Mouse (Mus musculus) kidney, embryonic 16.5 days (tissue): ENCODE measurements around the gene Atp6ap1l. TPM values are rescaled to one million over a fixed set of nuclear protein-coding genes. Genes with fewer than 3 reads are reported as not detected.
A peak's percentile ranks its signal among the peaks of the same experiment; 100 is the strongest.
"Not testable (repeated sequence)": the region's sequence is repeated elsewhere in the genome, so short reads cannot be mapped to it uniquely, and the experiment has no call there.

Experiments
- ATAC-seq: fragments of 200-750 bp; cut with Nextera tagmentation; 2 replicates; pipeline ENCODE4 v1.8.0; 2017; ENCODE audit warnings: moderate TSS enrichment; ENCODE audit not compliant: low FRiP score, low TSS enrichment
- H3K27ac ChIP-seq: fragments of 300-500 bp; sonication (generic); 2 replicates; pipeline ENCODE4 v1.5.1; 2014; ENCODE audit warnings: low read length
- H3K27me3 ChIP-seq: fragments of 300-500 bp; sonication (generic); 2 replicates; pipeline ENCODE4 v1.6.1; 2014; ENCODE audit warnings: low read length, control low read depth, mixed read lengths; ENCODE audit not compliant: insufficient read depth
- H3K36me3 ChIP-seq: fragments of 300-500 bp; sonication (generic); 2 replicates; pipeline ENCODE4 v1.6.1; 2014; ENCODE audit warnings: low read length, control low read depth, mixed read lengths; ENCODE audit not compliant: insufficient read depth
- H3K4me1 ChIP-seq: fragments of 300-500 bp; sonication (generic); 2 replicates; pipeline ENCODE4 v1.6.1; 2014; ENCODE audit warnings: low read length, control low read depth, mixed read lengths; ENCODE audit not compliant: insufficient read depth
- H3K4me2 ChIP-seq: fragments of 300-500 bp; sonication (generic); replicated peaks from 2 replicates; pipeline ENCODE4 v1.6.1; 2014; ENCODE audit warnings: low read depth, low read length
- H3K4me3 ChIP-seq: fragments of 300-500 bp; sonication (generic); 2 replicates; pipeline ENCODE4 v1.5.1; 2014; ENCODE audit warnings: mild to moderate bottlenecking, low read length
- H3K9ac ChIP-seq: fragments of 300-500 bp; sonication (generic); replicated peaks from 2 replicates; pipeline ENCODE4 v1.6.1; 2014; ENCODE audit warnings: low read length
- H3K9me3 ChIP-seq: fragments of 300-500 bp; sonication (generic); 2 replicates; pipeline ENCODE4 v1.6.1; 2016; ENCODE audit warnings: low read length, control low read depth
- WGBS: fragments of 180-500 bp; shearing (Covaris S2); extraction: QIAGEN DNeasy Blood & Tissue Kit; methylation state at CpG from one replicate; pipeline ENCODE4 v1.1.7; 2014; 5-methylcytosine and 5-hydroxymethylcytosine counted together
- polyA plus RNA-seq: library from polyadenylated mRNA; unstranded; fragments of >200 nt; fragmentation: Nextera tagmentation; extraction: Ambion mirVana; gene quantifications from 2 replicates; pipeline ENCODE4 v1.2.1, GENCODE M21; 2015

Atp6ap1l gene
- polyA plus RNA-seq, 1 experiment from 2014 or later: not detected

DNA sequence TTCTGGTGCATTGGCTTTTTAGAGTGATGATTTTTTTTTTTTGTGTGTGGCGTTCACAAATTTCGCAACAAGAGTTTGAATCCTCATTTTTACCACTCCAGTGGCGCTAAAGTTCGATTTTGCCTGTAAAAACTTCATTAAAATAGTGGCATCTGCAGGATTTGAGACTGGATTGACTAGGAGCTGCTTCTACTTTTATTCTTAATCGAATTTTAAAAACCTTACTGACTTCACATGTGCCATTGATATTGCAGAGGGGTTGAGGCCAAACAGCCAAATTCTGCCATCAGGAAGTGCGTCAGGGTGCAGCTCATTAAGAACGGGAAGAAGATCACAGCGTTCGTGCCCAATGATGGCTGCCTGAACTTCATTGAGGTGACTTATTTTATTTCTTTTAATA, 18.9 kb upstream of the Atp6ap1l start:
- H3K27ac ChIP-seq: no peak overlapping the region
- no peaks in the 10 kb centered on the region for H3K9me3 ChIP-seq
- peak overlapping the region; percentile 98 for H3K9ac ChIP-seq

DNA sequence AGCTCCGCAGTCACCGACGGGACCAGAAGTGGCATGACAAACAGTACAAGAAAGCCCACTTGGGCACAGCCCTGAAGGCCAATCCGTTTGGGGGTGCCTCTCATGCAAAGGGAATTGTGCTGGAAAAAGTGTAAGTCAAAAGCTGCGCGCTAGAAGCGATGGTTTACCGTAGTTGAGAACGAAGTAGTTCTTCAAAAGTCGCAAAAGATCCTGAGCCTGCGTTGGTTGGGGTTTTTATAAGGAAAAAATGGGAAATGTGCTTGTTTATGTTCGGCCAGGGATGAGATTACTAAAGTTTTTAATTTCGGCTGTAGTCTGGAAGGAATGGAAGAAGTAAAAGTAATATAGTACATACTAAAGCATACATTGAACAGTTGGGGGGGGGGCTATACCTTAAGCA, 18.5 kb upstream of the Atp6ap1l start:
- ATAC-seq, H3K27me3 ChIP-seq, H3K4me1 ChIP-seq, H3K9me3 ChIP-seq: not testable (repeated sequence)
- Histone ChIP-seq H3K27ac (0 out of 2 replicates have a peak overlapping the region, but pooled peaks have one; percentile 56), H3K4me3 (peak overlapping the region; percentile 93), H3K9ac (peak overlapping the region; percentile 98), H3K36me3 (peaks cover 27% of the 10 kb centered on the region), H3K4me2 (peak overlapping the region; percentile 71)
- WGBS: under 1% methylated on average over 13 of the region's 13 CpGs

More for the DNA sequence above, 18.9 kb upstream of the Atp6ap1l start:
- Histone ChIP-seq H3K4me1 (peaks cover 4% of the 10 kb centered on the region; the same call in 1 of the 2 replicates), H3K4me2 (peak overlapping the region; percentile 71), H3K36me3 (peaks cover 29% of the 10 kb centered on the region), H3K4me3 (peak overlapping the region; percentile 93), H3K27me3 (no peaks in the 10 kb centered on the region)
- ATAC-seq: no peak
- WGBS: 50% methylated on average over 9 of the region's 9 CpGs

DNA sequence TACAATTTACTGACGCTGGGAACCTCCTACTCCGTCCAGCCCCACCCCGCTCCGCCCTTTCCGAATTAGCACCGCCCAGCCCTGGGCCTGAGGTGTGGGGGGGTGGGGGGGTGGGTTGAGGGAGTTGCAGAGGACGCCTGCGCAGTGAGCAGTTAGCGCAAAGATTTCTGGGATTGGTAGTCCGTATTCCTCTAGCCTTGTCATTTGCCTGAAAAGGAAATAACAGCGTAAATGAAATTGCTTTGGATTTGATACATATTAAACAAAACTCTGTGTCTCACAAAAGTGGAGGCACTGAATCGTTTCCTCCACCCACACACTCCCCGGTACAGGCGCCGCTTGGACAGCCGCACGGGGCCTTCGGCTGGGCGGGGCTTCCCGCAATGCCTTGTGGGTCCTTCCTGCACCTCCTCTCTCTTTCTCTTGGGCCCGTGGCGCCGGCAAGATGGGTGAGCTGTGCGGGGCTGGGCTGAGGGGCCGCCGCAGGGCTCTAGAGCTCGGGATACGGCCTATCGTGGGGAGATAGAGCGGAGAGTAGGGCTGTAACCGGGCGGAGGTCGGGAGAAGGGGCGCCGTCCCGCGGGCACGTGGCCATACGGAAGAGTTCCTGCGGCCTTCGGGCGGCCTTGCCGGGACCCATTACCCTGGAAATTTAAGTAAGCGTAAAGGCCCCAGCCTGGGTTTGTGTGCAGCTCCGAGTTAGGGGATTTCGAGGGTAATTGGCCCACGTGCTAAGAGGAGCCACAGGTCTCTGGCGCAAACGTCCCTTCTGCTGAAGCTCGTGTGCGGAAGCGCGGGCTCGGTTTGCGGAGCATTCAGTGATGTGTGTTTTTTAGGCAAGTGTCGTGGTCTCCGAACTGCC, 17.8 kb upstream of the Atp6ap1l start, which contains the start of gene Rps23:
TSS of gene Rps23 (plus strand) at position 208 of the 862 bp plus-strand sequence.
- peak within 1 kb of the TSS; percentile 93 for H3K4me3 ChIP-seq
- H3K9ac ChIP-seq: peak within 1 kb of the TSS; percentile 98
- peaks cover 4% of the 10 kb centered on the region; the same call in 1 of the 2 replicates for H3K4me1 ChIP-seq
- H3K27me3 ChIP-seq: no peaks in the 10 kb centered on the region
- no peaks in the 10 kb centered on the region for H3K9me3 ChIP-seq
- H3K27ac ChIP-seq: peak within 1 kb of the TSS; percentile 81
- ATAC-seq: peak; percentile 98
- H3K4me2 ChIP-seq: peak within 1 kb of the TSS; percentile 71
- peaks cover 25% of the 10 kb centered on the region for H3K36me3 ChIP-seq
- under 1% methylated on average over 57 of the region's 57 CpGs for WGBS

DNA sequence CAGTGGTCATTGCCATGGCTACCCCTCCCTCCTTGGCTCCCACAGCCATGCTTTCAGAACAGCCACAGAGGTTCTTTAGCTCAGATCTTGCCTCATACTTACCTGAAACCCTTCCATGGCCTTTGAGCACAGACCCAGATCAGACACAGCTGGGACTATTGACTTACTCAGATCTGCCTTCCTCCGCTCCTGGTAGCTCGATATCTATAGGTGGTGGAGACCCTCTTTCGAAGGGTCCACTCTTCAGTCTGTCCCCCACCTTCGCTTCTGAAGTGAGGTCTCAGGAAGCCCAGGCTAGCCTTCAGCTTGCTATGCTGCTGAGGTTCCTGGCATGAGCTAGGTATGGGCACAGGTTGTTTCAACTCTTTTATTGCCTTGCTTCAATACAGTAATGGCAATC, 9.6 kb upstream of the Atp6ap1l start:
- H3K9ac ChIP-seq: no peak overlapping the region
- H3K4me3 ChIP-seq: no peak overlapping the region
- H3K27me3 ChIP-seq: no peaks in the 10 kb centered on the region
- no peak overlapping the region for H3K27ac ChIP-seq
- no peak for ATAC-seq
- no peaks in the 10 kb centered on the region for H3K9me3 ChIP-seq
- whole genome bisulfite sequencing: 93% methylated on average over 4 of the region's 4 CpGs
- H3K36me3 ChIP-seq: no peaks in the 10 kb centered on the region
- no peak overlapping the region for H3K4me2 ChIP-seq
- no peaks in the 10 kb centered on the region for H3K4me1 ChIP-seq

DNA sequence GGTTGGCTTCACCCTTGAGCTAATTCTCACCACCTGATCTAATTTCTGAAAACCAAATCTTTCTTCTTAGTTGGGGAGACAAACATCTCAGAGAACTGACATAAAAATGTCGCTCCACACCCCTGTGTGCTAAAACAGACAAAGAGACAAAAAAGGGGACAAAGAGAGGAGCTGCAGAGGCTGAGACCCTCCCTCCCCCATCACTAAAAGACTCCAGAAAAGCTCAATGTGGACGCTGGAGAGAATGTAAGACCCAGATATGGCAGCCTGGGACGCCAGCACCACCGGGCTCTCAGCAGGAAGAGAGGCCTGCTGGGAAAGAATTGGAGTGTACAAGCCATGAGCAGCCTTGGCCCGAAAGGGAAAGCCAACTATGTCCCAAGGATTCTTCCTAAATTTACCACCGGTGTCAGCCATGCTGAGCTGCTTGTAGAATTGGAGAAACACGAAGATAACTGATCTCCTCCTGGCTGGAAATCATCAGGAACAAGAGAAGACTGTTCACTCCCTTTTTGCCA, 8.6 kb upstream of the Atp6ap1l start:
- WGBS: 62% methylated on average over 7 of the region's 7 CpGs
- H3K9me3 ChIP-seq: no peaks in the 10 kb centered on the region
- H3K4me2 ChIP-seq: no peak overlapping the region
- H3K4me1 ChIP-seq: no peaks in the 10 kb centered on the region
- no peaks in the 10 kb centered on the region for H3K27me3 ChIP-seq
- no peak overlapping the region for H3K27ac ChIP-seq
- no peaks in the 10 kb centered on the region for H3K36me3 ChIP-seq
- H3K9ac ChIP-seq: no peak overlapping the region
- no peak overlapping the region for H3K4me3 ChIP-seq
- no peak for ATAC-seq

DNA sequence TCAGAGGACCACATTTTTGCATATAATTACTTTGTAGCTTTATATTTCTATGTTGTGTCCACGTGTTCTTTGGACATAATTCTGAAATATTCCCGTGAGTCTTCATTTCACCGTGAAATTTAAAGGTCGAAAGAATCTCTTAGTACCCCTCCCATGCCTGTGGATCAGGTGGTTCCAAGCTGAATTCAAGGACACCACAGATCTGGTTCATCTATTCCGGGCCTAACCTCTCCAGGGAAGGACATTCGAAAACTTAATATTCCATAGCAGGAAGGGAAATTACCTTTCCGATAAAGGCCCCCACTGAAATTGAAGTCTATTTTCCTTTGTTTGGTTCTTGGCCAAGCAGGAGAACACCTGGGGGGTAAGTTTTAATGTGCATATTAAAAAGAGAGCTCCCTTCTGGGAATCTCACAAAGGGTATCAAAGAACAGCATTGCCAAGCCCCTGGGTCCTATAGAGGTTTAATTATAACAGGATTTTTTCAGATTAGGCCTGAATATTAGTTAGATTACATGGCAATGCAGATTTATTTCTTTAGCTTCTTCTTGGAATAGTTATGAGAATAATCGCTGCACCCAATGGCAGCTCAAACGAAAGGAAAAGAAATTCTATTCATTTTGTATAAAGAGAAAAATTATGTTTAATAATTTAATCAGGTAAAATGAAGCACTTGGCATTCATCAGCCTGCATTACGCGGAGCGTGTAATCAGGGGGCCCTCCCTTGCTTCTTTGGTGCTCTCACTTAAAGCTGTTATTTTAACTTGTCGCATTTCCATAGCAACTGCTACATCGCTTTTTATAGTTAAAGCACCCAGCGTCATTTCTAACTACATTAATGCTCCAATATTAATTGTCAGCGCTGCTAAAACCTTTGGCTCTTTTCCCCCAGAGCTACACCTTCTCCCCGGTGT, 7.9 kb upstream of the Atp6ap1l start:
- H3K4me2 ChIP-seq: no peak overlapping the region
- H3K27ac ChIP-seq: no peak overlapping the region
- no peak overlapping the region for H3K4me3 ChIP-seq
- no peaks in the 10 kb centered on the region for H3K9me3 ChIP-seq
- no peaks in the 10 kb centered on the region for H3K27me3 ChIP-seq
- H3K9ac ChIP-seq: no peak overlapping the region
- H3K36me3 ChIP-seq: no peaks in the 10 kb centered on the region
- WGBS: 83% methylated on average over 17 of the region's 17 CpGs
- H3K4me1 ChIP-seq: no peaks in the 10 kb centered on the region
- ATAC-seq: no peak

DNA sequence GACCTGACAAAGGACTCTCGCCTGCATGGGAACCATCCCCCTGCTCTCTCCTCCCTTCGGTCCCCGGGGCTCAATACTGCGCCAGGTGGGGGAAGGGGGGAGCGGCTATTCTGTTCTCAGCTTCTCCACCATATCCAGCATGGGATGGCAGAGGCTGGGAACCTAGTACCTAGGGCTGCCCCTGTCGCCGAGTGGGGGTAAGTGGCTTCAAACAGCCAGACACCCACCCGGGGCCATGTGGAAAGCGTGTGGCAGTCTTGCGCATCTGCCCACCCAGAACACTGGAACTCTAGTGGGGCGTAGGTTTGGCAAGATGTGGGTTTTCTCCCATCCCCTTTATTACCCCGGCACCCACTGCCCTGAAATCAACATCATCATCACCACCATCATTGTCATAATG, 2.2 kb upstream of the Atp6ap1l start:
- Histone ChIP-seq H3K4me2 (no peak overlapping the region), H3K36me3 (no peaks in the 10 kb centered on the region), H3K27ac (no peak overlapping the region), H3K9ac (no peak overlapping the region), H3K27me3 (no peaks in the 10 kb centered on the region), H3K4me1 (no peaks in the 10 kb centered on the region), H3K4me3 (no peak overlapping the region), H3K9me3 (no peaks in the 10 kb centered on the region)
- WGBS: 89% methylated on average over 12 of the region's 12 CpGs
- no peak for ATAC-seq

DNA sequence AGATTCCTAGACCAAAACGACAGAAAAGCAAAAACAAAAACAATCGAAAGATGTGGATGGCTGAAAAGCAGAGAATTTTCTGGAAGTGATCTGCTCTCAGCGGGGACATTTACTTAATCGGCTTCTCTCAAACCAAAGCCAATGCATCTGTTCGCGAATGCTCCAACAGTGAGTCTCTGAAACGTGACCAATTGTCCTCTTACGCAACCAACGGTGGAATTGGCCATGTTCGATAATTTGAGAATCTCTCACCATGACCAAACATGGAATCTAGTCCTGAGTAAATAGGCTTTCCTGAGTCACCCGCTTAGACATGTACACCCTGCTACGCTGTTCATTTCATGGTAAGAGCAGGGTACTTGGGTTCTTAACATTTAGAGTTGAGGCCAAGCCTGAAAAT, 8.3 kb downstream of the Atp6ap1l start:
- Histone ChIP-seq H3K4me2 (no peak overlapping the region), H3K27ac (no peak overlapping the region), H3K4me3 (no peak overlapping the region), H3K9ac (no peak overlapping the region), H3K4me1 (no peaks in the 10 kb centered on the region), H3K9me3 (peaks cover 3% of the 10 kb centered on the region; the same call in 1 of the 2 replicates), H3K36me3 (no peaks in the 10 kb centered on the region), H3K27me3 (no peaks in the 10 kb centered on the region)
- 89% methylated on average over 12 of the region's 12 CpGs for WGBS
- ATAC-seq: no peak

DNA sequence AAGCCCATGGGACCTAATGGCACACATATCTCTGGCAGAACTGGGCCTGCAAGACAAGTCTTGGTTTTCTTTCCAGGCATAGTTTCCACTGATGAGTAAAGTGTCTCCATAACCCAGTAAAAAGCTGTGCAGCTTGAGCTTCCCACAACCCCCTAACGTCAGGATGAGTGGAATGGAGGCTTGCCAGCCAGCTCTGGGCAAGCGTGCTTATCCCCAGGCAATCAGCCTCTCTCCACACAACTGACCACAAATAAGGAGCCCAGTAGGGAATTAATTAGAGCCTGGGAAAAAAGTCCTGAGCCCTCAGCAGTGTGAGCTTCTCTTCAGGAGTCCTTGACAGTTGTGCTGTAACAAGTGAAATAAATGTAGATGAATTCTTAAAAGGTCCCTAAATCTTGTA, 9.1 kb downstream of the Atp6ap1l start:
- 48% methylated on average over 2 of the region's 2 CpGs for WGBS
- no peak overlapping the region for H3K4me3 ChIP-seq
- no peaks in the 10 kb centered on the region for H3K27me3 ChIP-seq
- H3K9me3 ChIP-seq: peaks cover 3% of the 10 kb centered on the region; the same call in 1 of the 2 replicates
- no peaks in the 10 kb centered on the region for H3K36me3 ChIP-seq
- no peak overlapping the region for H3K4me2 ChIP-seq
- H3K9ac ChIP-seq: no peak overlapping the region
- H3K4me1 ChIP-seq: no peaks in the 10 kb centered on the region
- no peak overlapping the region for H3K27ac ChIP-seq
- ATAC-seq: no peak
